Mouse (Mus musculus) kidney, adult 2 months (tissue): ENCODE measurements around the gene Tspan31.

Experiments
- CTCF ChIP-seq: fragments of 200-500 bp; conservative IDR thresholded peaks from 2 replicates; pipeline ENCODE4 v1.5.1; 2011; ENCODE audit warnings: low read depth, mild to moderate bottlenecking, control low read depth, low read length, moderate library complexity, mixed read lengths; ENCODE audit not compliant: insufficient read depth, insufficient read length
- POLR2A ChIP-seq: fragments of 200-500 bp; IDR thresholded peaks from one replicate; pipeline ENCODE4 v1.6.1; 2011; ENCODE audit warnings: low read depth, low read length, control low read depth

GRCm38 (mm10) chr10:127058708-127059107 is 11.4 kb downstream of the Tspan31 start:
- TF ChIP-seq CTCF: no peak
- no peak for TF ChIP-seq POLR2A
